8 mouse cellular contexts compared by ENCODE assay signal in the genomic region with DNA sequence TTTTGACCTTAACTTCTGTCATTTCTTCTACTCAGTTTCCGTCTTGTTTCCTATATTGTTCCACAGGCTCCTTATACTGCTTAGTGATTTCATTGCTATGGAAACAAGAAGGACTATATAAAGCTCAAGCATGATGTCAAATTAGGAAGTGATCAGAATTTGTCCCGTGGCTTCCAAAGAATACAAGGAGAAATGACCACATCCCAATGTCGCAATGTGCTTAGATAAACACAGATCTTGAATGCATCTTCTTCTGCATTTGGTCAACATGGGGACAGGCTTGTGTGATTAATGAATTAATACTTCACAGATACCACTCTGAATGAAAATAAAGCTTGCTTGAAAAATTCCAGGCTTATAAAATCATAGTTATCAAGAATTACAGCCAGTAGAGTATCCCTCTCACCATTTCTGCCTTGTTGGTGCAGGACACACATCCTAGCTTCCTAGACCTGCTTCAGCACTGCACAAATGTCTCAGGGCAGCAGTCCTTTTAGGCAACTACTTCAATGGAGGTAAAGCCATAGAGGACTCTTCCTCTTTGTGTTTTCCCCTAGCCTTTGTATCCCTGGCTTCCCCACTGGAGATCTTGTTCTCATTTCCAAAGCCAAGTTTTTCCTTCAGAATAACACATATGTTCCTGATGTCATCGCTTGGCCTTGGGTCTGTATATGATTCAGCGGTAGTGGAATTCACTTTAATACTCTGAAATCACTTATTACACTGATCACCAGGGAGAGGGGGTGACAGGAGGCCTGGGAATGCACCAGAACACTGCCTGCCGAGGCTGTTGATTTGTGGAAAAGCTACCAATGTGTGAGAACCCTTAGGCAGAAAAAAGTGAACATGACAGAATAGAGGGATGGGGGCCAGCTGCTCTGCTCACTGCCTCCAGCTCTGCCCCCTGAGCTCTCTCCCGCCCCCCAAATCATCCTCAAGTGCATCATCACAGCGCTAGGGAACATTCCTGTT.
DNase-seq lines count a peak whose midpoint lies in the region; ATAC-seq and TF ChIP-seq lines count a peak whose summit lies in the region.

No protein-coding gene starts in this region.

- no peak for TF ChIP-seq CTCF in Patski (IDR thresholded peaks at IDR 0.05)

- H3K27me3 ChIP-seq in Patski, result no peaks in the 10 kb centered on the region

- POLR2A ChIA-PET in Patski (lab: Charles Lee), result interaction anchor here (0.6 to 1.1 kb wide), 3 partner anchors 77 to 110 kb away, joined by 3 to 6 read pairs (median 3); no protein-coding TSS in a partner anchor

- peak; percentile 30 for DNase-seq in adrenal gland, postnatal 10 days
- DNase-seq in adrenal gland, adult 8-10 months, result no peak
- DNase-seq in Patski (ENCODE audit: low read depth, low spot score) (peak; percentile 84), adipocyte (ENCODE audit: low spot score) (no peak)
- DNase-seq in lung, postnatal 10 days, result peak; percentile 60
- no peak for DNase-seq in urinary bladder, adult 2 months (ENCODE audit: low spot score)

- CTCF ChIA-PET in Patski (lab: Charles Lee), result interaction anchor here (0.7 to 2.7 kb wide), 7 partner anchors 8 to 117 kb away, joined by 3 to 11 read pairs (median 4); no protein-coding TSS in a partner anchor

- in situ Hi-C loops in Patski (cut with MboI; ENCODE audit: low pct_unique_long_range_greater_than_20kb), result loop anchor here (10.0 kb wide), 1 partner anchor 103 kb away; a partner anchor contains a TSS

- ATAC-seq in Patski, result peak; percentile 81
- peak; percentile 86 for ATAC-seq in granulocyte monocyte progenitor cell, adult 5-6 weeks (replicated peaks; ENCODE audit: poor library complexity, severe bottlenecking)
- no peak for ATAC-seq in erythroid progenitor cell, adult 5-6 weeks (replicated peaks; ENCODE audit: low FRiP score, poor library complexity, severe bottlenecking)

Comparison
In these comparisons a context has a peak if more than half of its experiments do, and no peak if none do; other contexts are left out.
1. DNase-seq: peak in adrenal gland, postnatal 10 days (single experiment), Patski (single experiment) and lung, postnatal 10 days (single experiment); none in adrenal gland, adult 8-10 months (single experiment), adipocyte (single experiment) and urinary bladder, adult 2 months (single experiment).